Mouse (Mus musculus) lung, embryonic 16.5 days (tissue): ENCODE data around the gene Dus4l. TPM values are rescaled to one million over a fixed set of nuclear protein-coding genes. Genes with fewer than 3 reads are reported as not detected.
"Not testable (repeated sequence)": the region's sequence is repeated elsewhere in the genome, so short reads cannot be mapped to it uniquely, and the experiment has no call there.

Experiments
- ATAC-seq: fragments of 200-750 bp; cut with Nextera tagmentation; 2 replicates; pipeline ENCODE4 v1.8.0; 2017; ENCODE audit warnings: low read depth, mild to moderate bottlenecking, moderate library complexity
- H3K27ac ChIP-seq: fragments of 300-500 bp; sonication (generic); 2 replicates; pipeline ENCODE4 v1.5.1; 2014; ENCODE audit warnings: mild to moderate bottlenecking, control low read depth, low read length
- H3K27me3 ChIP-seq: fragments of 300-500 bp; sonication (generic); 2 replicates; pipeline ENCODE4 v1.6.1; 2014; ENCODE audit warnings: low read depth, low read length, mixed read lengths; ENCODE audit not compliant: control insufficient read depth, insufficient read depth
- H3K36me3 ChIP-seq: fragments of 300-500 bp; sonication (generic); 2 replicates; pipeline ENCODE4 v1.6.1; 2014; ENCODE audit warnings: low read length; ENCODE audit not compliant: control insufficient read depth, insufficient read depth
- H3K4me1 ChIP-seq: fragments of 300-500 bp; sonication (generic); replicated peaks from 2 replicates; pipeline ENCODE4 v1.6.1; 2014; ENCODE audit warnings: low read length, mixed read lengths; ENCODE audit not compliant: control insufficient read depth, insufficient read depth
- H3K4me2 ChIP-seq: fragments of 300-500 bp; sonication (generic); 2 replicates; pipeline ENCODE4 v1.6.1; 2014; ENCODE audit warnings: low read depth, low read length, control low read depth
- H3K4me3 ChIP-seq: fragments of 300-500 bp; sonication (generic); 2 replicates; pipeline ENCODE4 v1.5.1; 2014; ENCODE audit warnings: mild to moderate bottlenecking, low read length, control low read depth
- H3K9ac ChIP-seq: fragments of 300-500 bp; sonication (generic); 2 replicates; pipeline ENCODE4 v1.6.1; 2014; ENCODE audit warnings: low read length, control low read depth
- H3K9me3 ChIP-seq: fragments of 300-500 bp; sonication (generic); 2 replicates; pipeline ENCODE4 v1.6.1; 2016; ENCODE audit warnings: low read length; ENCODE audit not compliant: control insufficient read depth
- WGBS: fragments of 180-500 bp; shearing (Covaris S2); extraction: QIAGEN DNeasy Blood & Tissue Kit; methylation state at CpG from one replicate; pipeline ENCODE4 v1.1.7; 2014; 5-methylcytosine and 5-hydroxymethylcytosine counted together
- polyA plus RNA-seq: library from polyadenylated mRNA; unstranded; fragments of >200 nt; fragmentation: Nextera tagmentation; extraction: Ambion mirVana; gene quantifications from 2 replicates; pipeline ENCODE4 v1.2.1, GENCODE M21; 2015

Gene Dus4l
- polyA plus RNA-seq, 1 experiment from 2014 or later, result 9.6 TPM

DNA sequence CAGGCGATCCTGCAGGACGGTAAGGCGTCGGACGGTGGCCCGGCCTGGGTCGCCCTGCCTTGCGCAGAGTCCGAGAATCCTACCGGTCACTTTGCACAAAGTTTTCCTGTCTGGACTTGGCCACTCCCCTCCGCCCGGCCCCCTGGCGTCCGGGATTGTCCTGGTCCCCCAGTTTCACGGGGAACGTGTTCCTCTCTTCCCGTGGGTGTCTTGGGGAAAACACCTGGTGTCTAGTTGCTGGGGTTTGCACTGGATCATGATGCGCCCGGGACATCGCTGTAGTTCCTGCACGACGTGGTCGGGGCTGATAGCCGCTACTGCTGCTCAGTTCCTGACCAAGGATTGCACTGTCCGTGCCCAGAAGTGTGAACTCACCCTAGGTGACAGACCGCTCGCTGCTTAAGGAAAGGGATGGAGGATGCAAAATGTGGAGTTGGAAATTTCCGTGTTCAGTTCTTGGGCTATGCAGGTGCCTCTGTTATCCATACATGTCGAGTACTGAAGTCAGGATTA lies 395 bp upstream of the Dus4l start:
- Histone ChIP-seq H3K4me2 (peak overlapping the region; percentile 66), H3K36me3 (no peaks in the 10 kb centered on the region), H3K27me3 (no peaks in the 10 kb centered on the region), H3K27ac (peak overlapping the region; percentile 90), H3K4me3 (peak overlapping the region; percentile 95), H3K9ac (peak overlapping the region; percentile 88), H3K9me3 (no peaks in the 10 kb centered on the region), H3K4me1 (peaks cover 7% of the 10 kb centered on the region)
- ATAC-seq, result peak; percentile 89
- under 1% methylated on average over 29 of the region's 29 CpGs for WGBS

DNA sequence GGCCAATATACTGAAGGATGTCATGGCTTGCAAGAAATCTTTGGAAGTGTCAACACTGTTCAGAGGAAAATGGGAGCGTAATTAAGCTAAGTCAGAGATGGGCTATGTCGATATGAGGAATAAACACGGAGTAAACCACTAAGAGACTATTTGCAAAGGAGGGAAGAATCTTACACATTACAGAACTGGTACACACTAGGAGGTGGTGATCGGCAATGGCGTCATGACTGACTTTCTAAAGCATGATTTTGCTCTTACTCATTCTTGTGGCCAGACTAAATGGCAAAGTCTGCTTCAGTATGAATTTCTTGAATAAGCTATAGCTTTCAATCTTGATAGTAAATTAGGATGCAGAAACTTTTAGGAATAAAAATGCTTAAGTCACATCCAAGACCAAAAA lies 1.0 kb downstream of the Dus4l start:
- WGBS, result 64% methylated on average over 5 of the region's 5 CpGs
- Histone ChIP-seq H3K27ac (no peak overlapping the region), H3K4me2 (peak overlapping the region; percentile 35), H3K4me3 (no peak overlapping the region), H3K9ac (no peak overlapping the region), H3K9me3 (no peaks in the 10 kb centered on the region), H3K36me3 (no peaks in the 10 kb centered on the region; the same call in 1 of the 2 replicates), H3K4me1 (peaks cover 7% of the 10 kb centered on the region), H3K27me3 (no peaks in the 10 kb centered on the region)
- no peak for ATAC-seq

DNA sequence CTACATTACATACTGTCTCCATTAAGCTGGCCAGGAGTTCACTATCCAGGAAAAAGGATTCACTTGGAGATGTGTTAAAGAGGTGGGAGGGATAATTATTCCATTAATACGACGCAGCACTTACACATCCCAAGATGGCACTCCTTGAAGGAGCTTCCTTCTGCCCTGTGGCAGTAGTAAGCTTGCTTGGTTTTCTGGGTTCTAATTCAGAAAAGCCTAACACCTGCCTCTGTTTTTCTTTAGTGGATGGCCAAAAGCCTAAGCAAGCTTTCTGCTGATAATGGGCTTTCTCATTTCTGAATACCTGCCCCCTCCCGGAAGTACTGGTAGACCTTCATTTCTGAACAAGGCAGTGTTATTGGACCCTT lies 19.4 kb downstream of the Dus4l start:
- Histone ChIP-seq H3K4me3 (no peak overlapping the region; the same call in 1 of the 2 replicates), H3K9me3 (no peaks in the 10 kb centered on the region), H3K9ac (peak overlapping the region; percentile 87), H3K27ac (no peak overlapping the region), H3K4me1 (peaks cover 6% of the 10 kb centered on the region; the same call in 1 of the 2 replicates), H3K4me2 (peak overlapping the region; percentile 85; the same call in 1 of the 2 replicates), H3K36me3 (no peaks in the 10 kb centered on the region), H3K27me3 (no peaks in the 10 kb centered on the region)
- 91% methylated on average over 3 of the region's 3 CpGs for WGBS
- ATAC-seq, result no peak

DNA sequence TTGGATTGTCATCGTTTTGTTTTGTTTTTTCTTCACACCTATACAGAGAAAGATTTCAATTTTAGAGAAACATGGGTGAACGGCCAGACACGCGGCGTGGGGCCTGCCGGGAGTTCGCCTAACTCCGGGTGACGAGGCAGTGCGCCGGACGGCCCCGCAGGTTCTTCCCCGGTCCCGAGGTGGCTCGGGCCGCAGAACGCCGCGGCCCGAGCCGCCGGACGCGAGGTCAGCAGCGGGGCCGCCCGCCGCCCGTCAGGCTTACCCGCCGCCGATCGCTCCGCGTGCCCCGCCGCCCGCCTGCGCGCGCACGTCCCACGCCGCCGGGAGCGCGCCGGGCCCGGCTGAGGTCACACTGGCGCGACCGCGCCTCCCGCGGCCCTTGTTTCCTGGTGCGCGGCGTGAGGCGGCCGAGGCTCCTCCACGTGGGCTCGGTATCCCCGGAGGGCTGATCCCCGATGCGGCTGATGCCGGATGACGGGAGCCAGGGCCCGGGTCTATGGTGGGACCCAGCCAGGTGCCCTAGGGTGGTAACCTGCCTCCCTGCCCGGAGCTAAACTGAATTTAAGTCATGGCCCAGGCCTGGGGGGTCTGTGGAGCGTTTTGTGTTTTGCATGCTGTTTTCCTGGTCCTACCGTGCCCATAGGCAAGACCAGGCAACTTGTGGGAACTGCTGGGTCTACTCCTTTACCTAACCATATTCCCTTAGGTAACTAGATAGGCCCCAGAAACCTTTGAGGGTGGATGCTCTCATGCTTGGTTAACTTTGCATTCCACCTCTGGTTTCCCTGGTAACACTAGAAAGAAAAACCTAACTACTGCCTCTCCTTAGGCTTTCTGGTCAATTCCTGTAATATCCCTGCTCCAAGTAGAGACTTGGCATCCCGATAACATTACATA lies 20.0 kb downstream of the Dus4l start, which contains the start of gene Bcap29:
Gene Bcap29, minus strand, starts transcription at position 316 of the 897 bp plus-strand sequence.
- H3K36me3 ChIP-seq, result no peaks in the 10 kb centered on the region
- H3K9me3 ChIP-seq, result no peaks in the 10 kb centered on the region
- ATAC-seq, result peak; percentile 93
- H3K4me3 ChIP-seq, result peak within 1 kb of the TSS; percentile 66
- H3K9ac ChIP-seq, result peak within 1 kb of the TSS; percentile 87
- peak within 1 kb of the TSS; percentile 50 for H3K27ac ChIP-seq
- H3K4me1 ChIP-seq, result peaks cover 6% of the 10 kb centered on the region; the same call in 1 of the 2 replicates
- WGBS, result 3% methylated on average over 43 of the region's 73 CpGs
- peak within 1 kb of the TSS; percentile 85 for H3K4me2 ChIP-seq
- no peaks in the 10 kb centered on the region for H3K27me3 ChIP-seq

DNA sequence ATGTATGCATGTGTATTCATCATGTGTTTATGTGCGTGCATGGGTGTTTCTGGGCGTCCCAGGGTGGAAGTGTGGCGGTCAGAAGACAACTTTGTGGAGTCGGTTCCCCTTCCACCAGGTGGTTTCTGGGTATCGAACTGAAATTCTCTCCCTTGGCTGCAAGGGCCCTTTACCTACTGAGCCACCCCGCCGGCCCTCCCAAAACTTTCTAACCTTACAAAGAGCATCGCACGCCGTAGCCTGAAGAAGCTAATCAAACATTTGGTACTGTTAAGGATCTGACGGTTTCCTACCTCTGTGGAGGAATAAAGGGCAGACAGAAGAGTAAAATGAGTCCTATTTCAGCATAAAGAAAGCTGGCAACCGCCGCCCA lies 20.7 kb downstream of the Dus4l start:
- peak overlapping the region; percentile 85 for H3K4me2 ChIP-seq
- no peaks in the 10 kb centered on the region for H3K36me3 ChIP-seq
- H3K27ac ChIP-seq, result peak overlapping the region; percentile 50; the same call in 1 of the 2 replicates
- H3K9ac ChIP-seq, result peak overlapping the region; percentile 87
- peak overlapping the region; percentile 66 for H3K4me3 ChIP-seq
- H3K27me3 ChIP-seq, result no peaks in the 10 kb centered on the region
- 6% methylated on average over 13 of the region's 13 CpGs for WGBS
- H3K4me1 ChIP-seq, result peaks cover 6% of the 10 kb centered on the region; the same call in 1 of the 2 replicates
- peak; percentile 29; the same call in 1 of the 2 replicates for ATAC-seq
- no peaks in the 10 kb centered on the region for H3K9me3 ChIP-seq

DNA sequence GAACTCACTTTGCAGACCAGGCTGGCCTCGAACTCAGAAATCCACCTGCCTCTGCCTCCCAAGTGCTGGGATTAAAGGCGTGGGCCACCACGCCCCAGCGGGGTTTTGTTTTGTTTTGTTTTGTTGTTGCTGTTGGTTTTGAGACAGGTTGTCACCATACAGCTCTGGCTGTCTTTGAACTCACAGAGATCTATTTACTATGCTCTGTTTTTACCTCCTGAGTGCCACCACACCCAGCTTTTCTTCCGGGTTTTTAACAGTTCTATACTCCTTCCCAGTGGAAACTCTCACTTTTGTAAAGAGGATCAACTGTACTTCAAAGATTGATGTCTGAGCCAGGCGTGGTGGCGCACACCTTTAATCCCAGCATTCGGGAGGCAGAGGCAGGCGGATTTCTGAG lies 26.2 kb downstream of the Dus4l start:
- not testable (repeated sequence) for ATAC-seq, H3K27ac ChIP-seq, H3K9ac ChIP-seq, H3K4me3 ChIP-seq, H3K4me2 ChIP-seq, H3K9me3 ChIP-seq, H3K4me1 ChIP-seq, H3K36me3 ChIP-seq, H3K27me3 ChIP-seq
- WGBS, result 85% methylated on average over 9 of the region's 9 CpGs

DNA sequence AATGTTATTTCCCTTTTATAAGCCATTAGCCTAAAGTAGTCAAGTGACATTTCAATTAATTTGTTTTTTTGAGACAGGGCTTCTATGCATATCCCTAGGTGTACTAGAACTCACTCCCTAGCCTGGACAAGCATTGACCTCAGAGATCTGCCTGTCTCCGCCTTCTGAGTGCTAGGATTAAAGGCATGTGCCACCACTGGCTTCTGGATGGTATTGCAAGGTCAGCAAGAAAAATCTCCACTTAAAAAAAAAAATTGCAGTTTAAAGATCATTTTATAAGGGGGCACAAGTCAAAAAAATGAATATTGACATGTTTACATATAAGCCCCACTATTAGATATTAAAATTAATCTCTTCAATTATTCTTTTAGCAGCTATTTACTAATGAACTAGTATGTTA lies 29.6 kb downstream of the Dus4l start:
- no peak overlapping the region for H3K27ac ChIP-seq
- H3K4me1 ChIP-seq, result no peaks in the 10 kb centered on the region
- H3K36me3 ChIP-seq, result no peaks in the 10 kb centered on the region
- no peak overlapping the region for H3K4me3 ChIP-seq
- no peak for ATAC-seq
- H3K9me3 ChIP-seq, result no peaks in the 10 kb centered on the region
- no peaks in the 10 kb centered on the region for H3K27me3 ChIP-seq
- H3K9ac ChIP-seq, result no peak overlapping the region
- WGBS, result 87% methylated on average over 1 of the region's 1 CpGs
- H3K4me2 ChIP-seq, result no peak overlapping the region

DNA sequence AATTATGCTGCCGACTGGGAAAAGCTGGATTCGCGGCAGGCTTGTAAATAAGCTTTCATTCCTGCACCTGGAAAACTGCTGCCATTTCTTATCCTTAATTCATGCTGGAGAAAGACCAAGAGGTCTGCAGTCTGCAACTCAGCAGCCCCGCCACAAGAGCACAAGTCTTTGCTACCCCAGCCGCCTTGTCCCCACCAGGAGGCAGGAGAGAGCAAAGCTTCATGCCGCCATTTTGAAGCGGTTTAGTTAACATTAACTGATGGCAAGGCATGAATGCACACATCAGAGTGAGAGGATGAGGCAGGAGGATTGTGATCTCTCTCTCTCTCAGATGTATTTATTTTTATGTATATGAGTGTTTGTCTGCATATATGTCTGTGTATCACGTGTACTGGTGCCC lies 34.5 kb downstream of the Dus4l start:
- WGBS, result 69% methylated on average over 8 of the region's 8 CpGs
- H3K27ac ChIP-seq, result no peak overlapping the region
- ATAC-seq, result no peak

DNA sequence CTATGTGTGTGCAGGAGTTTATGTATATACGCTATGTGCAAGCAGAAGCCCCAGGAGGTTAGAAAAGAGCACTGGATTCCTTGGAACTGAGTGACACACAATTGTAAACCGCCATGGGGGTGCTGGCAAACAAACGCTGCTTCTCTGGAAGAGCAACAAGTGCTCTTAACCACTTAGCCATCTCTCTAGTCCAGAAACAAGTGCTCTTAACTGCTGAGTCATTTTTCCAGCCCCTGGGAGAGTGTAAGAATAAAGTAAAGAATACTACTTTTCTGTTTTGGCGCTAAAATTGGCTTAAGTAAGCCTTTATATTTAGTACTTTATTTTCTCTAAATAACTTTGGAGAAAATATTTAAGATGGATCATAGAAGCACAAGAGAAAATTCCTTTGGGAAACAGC lies 41.3 kb downstream of the Dus4l start:
- H3K4me2 ChIP-seq, result no peak overlapping the region
- WGBS, result 47% methylated on average over 4 of the region's 4 CpGs
- H3K9me3 ChIP-seq, result 0 out of 2 replicates have a peak, but pooled peaks cover 2% of the 10 kb centered on the region
- H3K4me1 ChIP-seq, result no peaks in the 10 kb centered on the region
- no peaks in the 10 kb centered on the region for H3K27me3 ChIP-seq
- no peak overlapping the region for H3K9ac ChIP-seq
- 0 out of 2 replicates have a peak, but pooled peaks have one; percentile 45 for ATAC-seq
- no peak overlapping the region for H3K27ac ChIP-seq
- H3K4me3 ChIP-seq, result no peak overlapping the region
- H3K36me3 ChIP-seq, result peaks cover 9% of the 10 kb centered on the region

More for the DNA sequence above, 34.5 kb downstream of the Dus4l start:
- no peak overlapping the region for H3K9ac ChIP-seq
- H3K27me3 ChIP-seq, result no peaks in the 10 kb centered on the region
- H3K4me1 ChIP-seq, result no peaks in the 10 kb centered on the region
- H3K4me2 ChIP-seq, result no peak overlapping the region
- no peak overlapping the region for H3K4me3 ChIP-seq
- 0 out of 2 replicates have a peak, but pooled peaks cover 2% of the 10 kb centered on the region for H3K9me3 ChIP-seq
- H3K36me3 ChIP-seq, result peaks cover 7% of the 10 kb centered on the region
